Mouse (Mus musculus) 3T3-L1 (cell line): ENCODE results near the gene Gm45783.
"Not testable (repeated sequence)": the region's sequence is repeated elsewhere in the genome, so short reads cannot be mapped to it uniquely, and the experiment has no call there.

Source experiments
- DNase-seq: peaks from one replicate; pipeline ENCODE4 v3.0.0-alpha.2; 2015; ENCODE audit warnings: low read depth, low spot score

The Gm45783 gene

DNA sequence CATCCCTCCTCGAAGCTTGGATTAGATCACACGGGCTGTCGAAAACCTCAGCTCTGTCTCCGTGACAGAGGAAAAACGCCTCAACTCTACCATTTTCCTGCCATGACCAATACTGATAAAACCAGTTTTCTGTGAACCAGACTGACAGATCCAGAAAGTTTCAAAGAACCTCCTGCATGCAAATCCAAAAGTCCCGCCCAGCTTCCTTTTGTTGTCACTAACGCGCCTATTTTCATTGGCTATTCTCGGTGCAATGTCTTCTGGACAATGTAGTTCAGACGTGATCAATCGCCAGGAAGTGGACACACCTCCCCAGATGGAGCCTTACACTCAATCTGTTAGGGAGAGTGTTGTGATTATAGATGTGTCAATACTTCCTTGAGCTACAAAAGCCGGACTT, at the start of gene Gm45783:
TSS of gene Gm45783 (minus strand) at position 143 of the 400 bp plus-strand sequence.
- DNase-seq: peak; percentile 37

DNA sequence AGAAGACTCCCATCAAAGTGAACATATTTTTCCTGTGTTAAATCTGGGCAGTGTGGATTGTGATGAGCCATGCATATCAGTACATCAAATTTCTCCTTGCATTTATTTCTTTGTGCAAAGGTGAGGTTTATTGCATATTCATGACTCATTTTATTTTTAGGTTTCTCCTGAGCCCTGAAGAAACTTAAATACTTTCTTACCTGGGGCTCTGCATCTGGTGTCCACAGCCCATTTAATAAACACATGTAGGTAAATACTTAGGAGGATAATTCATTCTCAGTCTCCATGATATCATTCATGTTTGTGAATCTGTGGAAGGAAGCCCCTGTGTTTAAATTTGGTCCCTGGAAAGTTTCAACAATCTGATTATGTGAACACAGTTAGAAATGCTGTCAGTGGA, 25.2 kb upstream of the Gm45783 start, which contains the start of gene Vmn2r31:
TSS of gene Vmn2r31 (minus strand) at position 101 of the 400 bp plus-strand sequence.
- DNase-seq: not testable (repeated sequence)

DNA sequence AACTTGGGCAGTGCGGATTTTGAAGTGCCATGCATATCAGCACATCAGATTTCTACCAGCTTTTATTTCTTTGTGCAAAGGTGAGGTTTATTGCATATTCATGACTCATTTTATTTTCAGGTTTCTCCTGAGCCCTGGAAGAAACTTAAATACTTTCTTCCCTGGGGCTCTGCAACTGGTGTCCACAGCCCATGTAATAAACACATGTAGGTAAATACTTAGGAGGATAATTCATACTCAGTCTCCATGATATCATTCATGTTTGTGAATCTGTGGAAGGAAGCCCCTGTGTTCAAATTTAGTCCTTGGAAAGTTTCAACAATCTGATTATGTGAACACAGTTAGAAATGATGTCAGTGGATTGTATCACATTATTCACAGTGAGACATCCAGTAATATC, 36.9 kb downstream of the Gm45783 start, which contains the start of gene Vmn2r30:
TSS of gene Vmn2r30 (minus strand) at position 101 of the 400 bp plus-strand sequence.
- DNase-seq: not testable (repeated sequence)

DNA sequence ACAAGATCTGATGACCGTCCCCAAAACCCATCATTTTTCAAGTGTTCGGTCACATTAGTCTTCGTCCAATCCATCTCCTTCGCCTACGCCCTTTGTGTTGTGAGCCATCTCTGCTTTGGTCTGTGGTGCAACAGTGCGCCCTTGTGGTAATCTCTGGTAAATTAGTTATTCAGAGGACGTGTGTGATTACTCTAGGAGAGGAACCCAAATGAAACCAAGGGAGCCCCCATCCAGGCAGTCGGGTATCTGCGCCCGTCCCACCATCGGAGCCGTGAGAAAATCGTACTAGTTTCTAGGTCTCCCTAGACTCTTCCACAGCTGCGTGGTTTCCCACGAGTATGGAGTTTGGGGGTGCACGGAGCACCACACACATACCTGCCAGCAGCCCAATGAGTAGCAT, 78.8 kb downstream of the Gm45783 start:
- peak; percentile 65 for DNase-seq
